Mouse (Mus musculus): ENCODE results near the gene Cdh22.

Cdh22 gene

DNA sequence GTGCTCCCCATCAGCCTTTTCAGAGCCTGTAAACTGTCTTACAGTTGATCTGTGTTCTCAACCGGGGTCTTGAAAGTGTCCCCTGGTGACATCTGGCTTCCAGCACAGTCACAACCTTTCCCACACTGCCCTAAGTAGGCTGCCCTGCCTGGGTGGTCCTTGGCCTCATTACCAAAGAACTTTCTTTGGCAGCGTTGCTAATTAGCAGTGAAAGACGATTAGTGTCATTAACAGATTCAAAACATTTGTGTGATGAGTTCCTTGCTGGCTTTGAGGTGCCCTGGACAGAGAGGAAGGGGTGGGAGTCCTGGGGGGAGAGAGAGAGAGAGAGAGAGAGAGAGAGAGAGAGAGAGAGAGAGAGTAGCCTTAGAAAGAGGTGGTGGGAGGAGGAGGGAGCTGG lies 14.3 kb upstream of the Cdh22 start:
- no peak for DNase-seq (ENCODE audit: low spot score)

DNA sequence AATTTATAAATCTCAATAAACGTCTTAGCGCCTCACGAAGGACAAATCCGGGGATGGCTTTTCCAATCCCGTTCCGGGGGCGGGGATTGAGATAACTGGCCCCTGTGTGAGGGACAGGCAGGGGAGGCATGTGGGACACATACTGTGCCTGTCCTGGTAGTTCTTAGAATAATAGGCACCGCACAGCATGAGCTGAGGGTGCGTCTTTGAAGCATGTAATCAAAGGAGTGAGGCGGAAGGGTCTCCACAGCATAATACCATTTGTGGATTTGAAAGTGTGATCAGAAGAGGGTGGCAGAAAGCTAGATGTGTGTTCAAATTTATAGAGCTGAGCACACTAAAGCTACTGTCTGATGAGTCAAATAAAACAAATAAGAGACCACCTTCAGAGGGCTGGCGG lies 11.7 kb upstream of the Cdh22 start:
- DNase-seq (ENCODE audit: low spot score), result no peak

DNA sequence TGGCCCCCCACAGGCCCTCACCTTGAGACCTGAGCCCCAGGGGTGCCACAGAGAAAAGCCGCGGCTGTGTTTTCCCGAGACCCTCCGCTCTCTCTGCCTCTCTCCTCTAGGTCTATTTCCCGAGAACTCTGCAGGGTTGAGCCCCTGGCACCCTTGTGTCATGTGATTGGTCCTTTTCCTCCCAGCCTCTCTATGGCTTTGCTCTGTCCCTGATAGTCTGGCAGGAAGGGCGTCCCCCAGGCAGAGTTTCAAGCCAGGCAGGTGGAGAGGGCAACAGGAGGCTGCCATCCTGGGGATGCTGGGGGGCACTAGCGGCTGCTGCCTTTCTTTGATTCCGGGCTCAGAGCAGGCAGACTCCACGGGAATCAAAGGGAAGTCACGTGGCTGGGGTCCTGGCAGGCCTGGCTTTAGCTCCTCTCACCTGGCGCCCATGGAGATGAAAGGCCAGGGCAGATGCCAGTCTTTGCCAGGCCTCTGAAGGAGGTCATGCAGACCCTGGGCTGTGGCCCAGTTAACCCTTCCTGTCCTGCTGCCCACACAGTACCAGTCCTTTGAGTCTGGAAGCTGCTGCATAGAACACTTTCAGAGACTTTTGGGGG lies 8.6 kb upstream of the Cdh22 start:
- no peak for DNase-seq (ENCODE audit: low spot score)

DNA sequence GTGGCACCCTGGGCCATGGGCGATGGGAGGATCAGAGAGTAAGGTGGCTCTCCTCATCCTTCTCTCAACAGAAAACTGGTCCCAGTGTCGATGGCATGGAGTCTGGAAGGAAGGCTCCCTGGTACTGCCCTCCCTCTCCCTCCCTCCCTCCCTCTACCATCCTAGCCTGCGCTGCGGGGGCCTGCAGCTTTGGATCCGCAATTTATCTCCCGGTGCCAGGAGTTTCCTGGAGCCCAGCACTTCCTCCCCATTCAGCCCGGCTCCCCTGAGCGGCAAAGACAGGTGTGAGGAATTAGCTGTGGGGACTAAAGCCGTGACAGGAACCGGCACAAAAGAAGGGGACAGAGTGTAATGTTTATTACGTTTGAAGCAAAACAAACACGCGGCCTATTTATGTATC lies 7.9 kb upstream of the Cdh22 start:
- DNase-seq (ENCODE audit: low spot score), result no peak

DNA sequence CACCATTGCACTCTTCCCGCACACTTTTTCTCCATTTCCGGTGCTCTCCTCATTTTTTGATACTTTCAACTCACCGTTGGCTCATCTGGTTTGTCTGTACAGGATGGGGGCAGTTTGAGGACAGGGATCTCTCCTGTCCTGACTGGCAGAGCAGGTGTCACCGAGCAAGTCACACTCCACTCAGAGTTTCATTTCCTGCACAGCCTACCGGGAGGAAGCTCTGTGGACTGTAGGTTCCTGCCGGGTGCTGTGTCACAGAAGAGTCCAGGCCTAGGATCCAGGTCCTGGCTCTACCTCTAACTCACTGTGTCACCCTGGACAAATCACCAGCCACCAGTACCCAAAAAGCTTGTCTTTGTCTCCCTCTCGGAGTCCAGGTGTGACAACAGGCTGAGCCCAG lies 7.1 kb upstream of the Cdh22 start:
- DNase-seq (ENCODE audit: low spot score), result no peak

DNA sequence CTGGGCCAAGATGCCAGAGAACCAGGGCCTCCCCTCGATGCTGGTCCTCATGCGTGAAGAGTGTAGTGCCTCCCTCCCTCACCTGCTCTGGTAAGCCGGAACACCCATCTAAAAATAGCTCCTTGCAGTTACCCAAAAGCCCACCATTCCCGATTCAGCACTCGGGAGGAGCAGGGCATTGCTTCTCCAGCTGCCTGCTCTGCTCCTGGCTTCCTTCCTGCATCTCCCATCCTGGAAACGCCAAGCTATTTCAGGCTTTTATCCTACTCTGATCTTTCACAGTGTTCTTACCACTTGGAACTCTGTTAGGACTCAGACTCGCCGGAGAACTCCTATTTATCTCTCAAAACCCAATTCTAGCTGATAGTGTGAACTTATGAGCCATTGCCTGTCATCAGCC lies 5.7 kb upstream of the Cdh22 start:
- no peak for DNase-seq (ENCODE audit: low spot score)

DNA sequence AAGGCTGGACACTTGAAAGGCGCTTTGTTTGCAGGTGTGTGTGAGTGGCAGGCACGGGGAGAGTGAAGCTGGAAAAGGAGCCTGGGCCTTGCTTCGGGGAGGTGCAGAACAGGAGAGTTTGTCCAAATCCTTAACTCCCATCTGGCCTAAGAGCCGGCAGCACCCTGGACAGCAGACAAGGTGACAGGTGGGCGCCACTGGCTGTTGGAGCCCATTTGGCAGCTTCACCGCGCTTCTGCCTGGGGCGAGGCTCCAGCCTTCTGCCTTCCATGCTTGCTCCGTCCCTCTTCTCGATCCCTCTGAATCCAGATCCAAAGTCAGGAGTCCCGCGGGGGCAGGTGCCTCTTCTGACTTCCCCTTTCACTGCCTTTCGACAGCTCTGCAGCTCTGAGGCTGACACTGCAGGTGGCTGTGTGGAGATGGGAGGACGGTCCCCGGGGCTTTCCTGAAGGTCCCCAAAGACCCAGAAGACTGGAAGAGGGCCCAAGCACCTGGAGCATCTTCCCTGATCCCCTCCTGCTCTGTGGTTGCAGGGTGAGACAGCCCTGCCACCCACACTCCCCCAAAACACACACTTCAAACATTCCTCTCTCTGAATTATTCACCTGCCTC lies 5.0 kb upstream of the Cdh22 start:
- no peak for DNase-seq (ENCODE audit: low spot score)

DNA sequence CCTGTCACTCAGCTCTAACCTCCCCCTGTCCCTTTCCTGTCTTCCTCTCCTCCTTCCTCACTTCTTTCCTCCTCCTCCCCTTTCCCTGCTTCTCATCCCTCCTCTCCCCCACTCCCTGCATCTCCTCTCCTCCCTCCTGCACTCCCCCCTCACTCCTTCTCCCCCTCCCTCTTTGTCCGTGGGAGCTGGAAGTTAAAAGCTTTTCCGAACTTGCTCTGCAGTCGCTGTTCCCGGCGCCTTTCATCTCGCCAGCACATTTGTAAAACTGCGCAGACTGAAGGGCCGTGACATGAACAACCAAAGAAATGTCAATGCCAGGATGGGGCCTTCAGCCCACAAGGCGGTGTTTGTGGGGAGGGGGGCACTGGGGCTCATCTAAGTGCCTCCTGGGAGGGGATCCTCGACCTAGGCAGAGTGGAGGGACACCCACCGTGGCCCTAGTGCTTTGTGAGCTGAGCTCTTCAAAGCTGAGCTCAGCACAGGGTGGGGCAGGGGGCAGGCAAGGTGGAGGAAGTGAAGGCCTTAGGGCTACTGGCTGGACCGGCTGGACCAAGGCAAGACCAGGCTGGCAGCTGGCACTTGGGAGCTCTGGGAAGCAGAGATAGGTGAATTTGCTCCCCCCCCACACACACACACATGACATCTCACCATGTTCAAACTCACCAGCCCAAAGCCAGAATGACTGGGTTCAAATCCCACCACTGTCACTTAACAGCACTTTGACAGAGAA lies 3.9 kb upstream of the Cdh22 start:
- no peak for DNase-seq (ENCODE audit: low spot score)

DNA sequence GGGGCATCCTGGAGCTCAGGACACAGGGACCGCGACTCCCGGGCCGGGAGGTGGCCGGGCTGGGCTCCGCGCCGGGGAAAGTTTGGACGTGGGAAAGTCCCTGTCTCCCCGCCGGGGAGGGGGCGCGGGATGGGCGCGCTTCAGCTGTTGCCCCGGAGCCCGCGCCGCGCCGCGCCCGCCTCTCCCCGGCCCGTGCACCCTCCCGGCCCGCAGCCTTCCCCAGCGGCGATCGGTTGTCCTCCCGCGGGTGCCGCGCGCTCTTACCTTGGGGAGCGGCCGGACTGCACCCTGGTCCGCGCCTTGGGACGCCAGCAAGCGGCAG lies 401 bp downstream of the Cdh22 start:
- DNase-seq (ENCODE audit: low spot score), result peak; percentile 19

DNA sequence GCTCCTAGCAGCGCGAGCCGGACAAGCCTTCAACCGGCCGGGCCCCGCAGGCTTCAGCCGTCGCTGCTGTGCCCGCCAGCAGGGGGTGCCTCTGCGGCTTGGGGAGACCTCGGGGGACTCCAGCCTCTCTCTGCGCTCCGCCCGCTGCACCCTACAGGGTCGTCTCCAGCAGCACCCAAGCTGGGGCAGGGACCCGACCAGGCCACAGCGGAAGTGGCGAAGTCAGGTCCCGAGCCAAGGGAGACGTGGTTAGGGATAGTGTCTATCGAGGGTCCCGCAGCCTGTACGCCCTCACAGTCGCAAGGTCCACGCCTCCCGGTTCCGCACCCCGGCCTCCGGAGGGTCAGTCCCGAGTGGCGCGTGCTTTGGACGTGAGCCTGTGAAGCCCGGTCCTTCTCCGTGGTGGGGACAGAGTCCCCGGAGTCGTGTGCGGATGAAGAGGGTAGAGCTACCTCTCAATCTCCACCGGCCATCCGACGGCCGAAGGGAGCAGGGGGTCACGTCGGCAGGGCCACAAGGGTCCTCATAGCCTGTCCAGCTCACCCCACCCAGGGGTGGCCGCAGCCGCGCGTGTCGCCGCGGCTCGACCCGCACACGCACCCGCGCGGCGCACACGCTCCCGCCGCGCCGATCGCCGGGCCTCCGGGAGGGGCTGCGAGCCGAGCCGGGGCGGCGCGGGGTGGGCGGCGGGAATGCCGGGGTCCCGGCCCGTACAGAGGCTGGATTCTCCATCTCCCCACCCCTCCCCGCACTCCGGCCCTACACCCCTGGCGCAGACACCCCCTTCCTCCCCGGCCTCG lies 962 bp downstream of the Cdh22 start:
- DNase-seq (ENCODE audit: low spot score), result peak; percentile 27

DNA sequence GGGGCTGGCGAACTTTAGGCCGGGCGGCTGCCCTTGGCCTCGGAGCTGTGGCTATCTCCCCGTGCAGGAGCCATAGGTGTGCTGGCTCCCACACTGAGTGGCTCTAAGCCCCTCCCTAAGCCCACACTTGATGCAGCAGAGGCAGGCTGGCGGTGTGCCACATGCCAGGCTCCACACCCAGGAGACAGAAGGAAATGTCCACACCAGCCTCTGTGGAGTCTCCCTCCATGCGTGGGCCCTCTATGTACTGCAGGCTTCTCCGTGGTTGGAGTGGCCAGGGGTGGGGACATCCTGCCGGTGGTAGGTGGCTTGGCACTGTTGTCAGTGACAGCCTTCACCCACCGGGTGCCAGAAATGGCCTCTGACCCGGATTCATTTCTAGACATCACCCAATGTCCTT lies 5.6 kb downstream of the Cdh22 start:
- no peak for DNase-seq (ENCODE audit: low spot score)

DNA sequence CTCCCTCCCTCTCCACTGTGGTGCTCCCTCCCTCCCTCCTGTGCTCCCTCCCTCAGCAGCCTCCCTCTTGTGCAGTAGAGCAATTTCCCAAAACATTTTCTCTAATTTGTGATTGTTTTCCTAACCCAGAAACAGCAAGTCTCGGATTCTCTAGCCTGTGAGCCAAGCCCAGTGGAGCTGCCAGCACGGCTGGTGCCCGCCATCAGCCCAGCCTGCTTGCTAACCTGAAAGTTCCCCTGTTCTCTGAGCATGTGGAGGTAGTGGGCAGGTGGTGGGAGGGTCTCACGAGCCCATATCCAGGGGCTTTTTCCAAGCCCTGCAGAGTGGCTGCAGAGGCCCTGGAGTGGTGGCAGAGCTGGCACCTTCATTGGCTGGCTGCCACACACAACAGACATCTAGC lies 10.8 kb downstream of the Cdh22 start:
- no peak for DNase-seq (ENCODE audit: low spot score)

DNA sequence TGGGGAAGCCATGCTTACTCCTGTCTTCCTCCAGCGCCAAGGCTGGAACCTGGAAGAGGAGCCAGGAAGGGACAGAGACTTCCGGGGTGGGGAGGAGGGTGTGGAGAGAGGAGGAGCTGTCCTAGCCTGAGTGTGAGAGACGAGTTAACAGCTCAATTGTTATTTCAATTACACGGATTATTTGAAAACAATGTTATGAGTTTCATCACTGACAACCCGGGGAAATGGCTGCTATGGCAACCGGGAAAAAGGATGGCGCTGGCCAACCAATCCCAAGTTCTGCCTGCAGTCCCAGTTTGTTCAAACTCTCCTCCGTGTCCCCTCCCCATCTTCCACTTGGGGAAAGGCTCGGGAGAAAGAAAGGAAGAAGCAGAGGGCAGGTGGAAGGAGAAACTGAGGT lies 12.7 kb downstream of the Cdh22 start:
- no peak for DNase-seq (ENCODE audit: low spot score)

DNA sequence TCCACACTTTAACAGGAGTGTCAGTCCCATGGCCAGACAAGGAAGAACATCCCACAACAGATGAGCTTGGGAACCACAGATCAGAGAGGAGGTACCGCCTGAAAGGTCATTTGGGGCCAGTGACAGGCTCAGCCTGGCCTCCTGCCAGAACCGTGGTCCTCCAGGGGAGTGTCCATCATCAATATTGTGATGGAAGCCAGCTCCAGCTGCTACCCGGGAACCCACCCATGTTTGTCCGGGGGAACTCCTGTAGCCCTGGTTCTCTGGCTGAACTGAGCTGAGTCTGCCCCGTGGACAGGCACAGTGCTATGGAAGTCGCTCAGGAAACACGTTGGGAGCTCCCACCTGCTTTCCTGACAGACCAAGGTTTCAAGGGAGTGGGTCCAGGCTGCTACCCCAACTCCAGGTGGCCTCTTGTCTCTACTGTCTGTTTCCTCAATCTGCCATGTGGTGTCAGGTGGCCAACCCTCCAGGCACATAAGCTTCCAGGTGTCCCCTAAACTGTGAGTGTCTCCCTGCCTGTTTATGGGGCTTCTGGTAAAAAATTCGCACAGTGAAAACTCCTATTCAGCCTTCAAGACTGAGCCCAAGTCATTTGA lies 14.2 kb downstream of the Cdh22 start:
- DNase-seq (ENCODE audit: low spot score), result no peak

DNA sequence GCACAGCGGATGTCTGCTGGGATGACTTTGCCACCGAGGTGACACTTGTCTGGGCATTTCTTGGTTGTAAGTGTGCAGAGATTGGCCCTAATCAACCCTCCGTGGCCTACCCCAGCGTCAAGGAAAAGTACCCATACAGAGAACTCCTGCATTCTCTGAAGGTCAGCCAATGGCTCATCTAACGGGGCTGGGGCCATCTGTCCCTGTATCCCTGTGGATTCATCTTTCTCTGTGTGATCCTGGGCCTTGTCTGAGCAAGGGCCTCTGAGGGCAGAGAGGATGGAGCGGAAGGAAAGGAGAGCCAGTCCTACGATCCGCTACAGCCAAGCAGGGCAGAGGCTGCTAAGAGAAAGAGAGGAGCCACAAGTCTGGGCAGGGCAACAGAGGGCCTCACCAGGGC lies 15.7 kb downstream of the Cdh22 start:
- DNase-seq (ENCODE audit: low spot score), result no peak

DNA sequence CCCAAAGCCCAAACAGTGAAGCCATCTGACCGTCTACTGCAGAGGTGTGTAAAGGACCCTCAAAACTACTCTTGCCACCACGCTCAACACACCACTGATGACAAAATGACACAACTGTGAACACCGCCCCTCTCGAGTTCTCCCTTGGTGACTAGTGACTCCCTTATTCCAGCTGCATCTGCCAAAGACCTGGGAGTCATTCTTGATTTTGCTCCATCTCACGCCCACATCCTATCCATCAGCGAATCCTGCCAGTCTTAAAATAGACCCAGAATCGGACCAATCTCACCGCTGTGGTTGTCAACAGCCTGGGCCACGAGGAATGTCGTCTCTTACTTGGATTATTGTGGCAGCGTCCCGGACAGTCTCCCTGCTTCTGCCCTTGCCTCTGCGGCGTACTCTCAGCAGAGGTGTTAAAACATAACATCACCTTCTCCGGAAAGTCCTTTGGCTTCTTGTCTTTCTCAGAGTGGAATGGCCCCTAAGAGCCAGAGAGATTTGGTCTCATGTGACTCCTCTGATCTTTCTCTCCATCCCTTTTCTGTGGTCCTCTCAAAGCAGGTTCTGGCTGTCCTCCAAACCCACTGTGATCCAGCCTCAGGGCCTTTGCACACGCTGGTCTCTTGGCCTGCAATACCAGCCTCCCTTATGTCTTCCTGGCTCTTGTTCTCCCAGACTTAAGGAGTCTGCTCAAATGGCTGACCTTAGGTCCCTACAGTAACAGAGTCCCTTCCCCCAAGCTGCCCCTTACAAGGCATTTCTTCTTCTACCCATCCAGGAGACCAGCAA lies 17.1 kb downstream of the Cdh22 start:
- no peak for DNase-seq (ENCODE audit: low spot score)

DNA sequence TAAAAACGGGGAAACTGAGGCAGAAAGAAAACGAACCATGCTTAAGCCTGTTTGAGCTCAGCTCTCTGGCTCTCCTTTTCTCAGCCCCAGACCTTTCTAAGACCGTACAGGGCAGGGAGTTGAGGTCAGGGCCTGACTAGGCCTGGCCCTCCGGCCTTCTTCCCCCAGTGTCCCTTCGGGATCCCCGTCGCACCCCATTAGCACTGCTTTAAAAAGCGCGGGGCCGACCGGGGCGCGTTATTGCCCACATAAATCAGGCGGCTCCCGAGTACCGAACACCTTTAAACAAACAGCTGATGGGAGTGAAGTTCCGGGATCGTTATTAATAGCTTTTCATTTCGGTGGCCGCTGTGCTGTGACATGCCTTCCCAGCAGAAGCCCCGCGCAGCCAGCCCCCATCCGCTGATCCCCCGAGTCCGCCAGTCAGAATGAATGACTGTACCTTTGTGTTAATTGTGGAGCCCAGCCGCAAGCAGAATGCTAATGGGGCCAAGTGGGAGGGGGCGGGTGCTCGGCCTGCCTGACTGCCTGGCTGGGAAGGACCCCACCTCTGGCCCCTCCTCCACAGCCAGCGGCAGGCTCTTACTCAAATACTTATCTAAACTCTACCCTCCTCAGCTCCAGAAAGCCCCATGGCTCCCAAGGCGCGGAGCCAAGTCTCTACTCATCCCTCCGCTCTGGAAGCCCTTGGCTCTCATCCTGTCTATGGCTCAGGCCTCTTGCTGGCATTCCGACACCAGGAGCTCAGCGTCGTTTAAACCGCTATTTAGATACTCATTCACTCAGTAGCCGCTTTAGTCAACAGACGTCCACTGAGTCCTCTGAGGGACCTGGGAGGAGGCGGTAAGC lies 19.3 kb downstream of the Cdh22 start:
- no peak for DNase-seq (ENCODE audit: low spot score)

DNA sequence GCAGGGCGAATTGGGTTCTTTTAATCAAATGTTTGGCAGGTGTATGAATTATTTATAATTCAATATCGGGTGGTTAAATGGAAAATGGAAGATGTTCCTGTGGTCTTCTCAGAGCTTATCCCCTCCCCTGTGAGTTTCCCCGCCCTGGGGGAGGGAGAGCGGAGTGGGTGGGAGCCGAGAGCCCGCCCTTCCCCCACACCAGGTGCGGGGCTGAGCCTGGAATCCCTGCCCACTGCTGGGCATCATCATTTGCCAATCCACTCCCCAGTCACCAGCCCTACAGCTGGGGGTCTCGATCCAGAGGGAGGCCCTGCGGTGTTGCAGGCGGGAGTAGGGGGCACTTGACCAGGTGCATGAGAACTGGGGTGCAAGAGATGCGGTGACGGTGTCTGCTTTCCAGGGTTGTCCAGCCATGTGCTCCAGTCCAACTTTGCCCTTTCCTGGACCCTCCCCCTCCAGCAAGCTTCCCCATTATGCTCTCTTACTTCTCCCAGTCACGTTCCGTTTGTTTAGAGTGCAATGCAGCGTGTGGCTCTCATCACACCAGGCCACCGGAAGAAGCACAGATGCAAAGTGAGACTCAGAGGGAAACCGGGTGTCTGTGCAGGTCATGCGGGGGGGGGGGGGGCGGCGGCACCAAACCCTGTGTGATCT lies 23.1 kb downstream of the Cdh22 start:
- DNase-seq (ENCODE audit: low spot score), result no peak

DNA sequence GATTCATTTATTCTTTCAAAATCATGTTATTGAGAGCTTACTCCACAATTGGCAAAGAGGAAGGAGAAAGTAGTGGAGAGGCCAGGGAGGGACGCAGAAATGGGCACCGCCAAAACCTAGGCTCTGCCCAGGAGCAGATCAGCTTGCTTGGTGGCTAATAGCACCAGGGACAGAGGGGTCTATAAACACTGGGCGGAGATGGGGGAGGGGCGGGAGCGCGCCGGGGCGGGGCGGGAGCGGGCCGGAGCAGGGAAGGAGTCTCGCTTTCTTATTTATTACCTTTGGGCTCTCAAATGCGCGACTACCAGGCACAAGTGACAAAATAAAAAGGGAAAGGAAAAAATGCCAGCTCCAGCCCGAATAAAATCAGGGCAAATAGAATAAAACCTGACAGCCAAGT lies 23.7 kb downstream of the Cdh22 start:
- no peak for DNase-seq (ENCODE audit: low spot score)

DNA sequence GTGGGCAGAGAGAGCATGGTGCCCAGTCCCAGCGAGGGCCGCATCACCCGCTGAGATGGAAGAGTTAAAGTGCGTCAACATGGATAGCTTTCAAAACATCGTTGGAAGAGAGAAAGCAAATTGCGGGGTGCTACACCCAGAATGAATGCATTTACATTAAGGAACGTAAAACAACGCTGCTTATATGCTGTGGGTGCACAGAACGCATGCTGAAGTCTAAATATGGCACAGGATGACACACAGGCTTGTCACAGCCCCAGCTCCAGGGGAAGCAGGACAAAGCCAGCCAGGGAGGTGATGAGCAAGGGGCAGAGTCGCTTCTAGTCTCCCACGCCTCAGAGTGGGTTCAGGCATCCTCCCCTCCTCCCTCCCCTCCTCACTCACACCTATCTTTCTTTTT lies 27.0 kb downstream of the Cdh22 start:
- DNase-seq (ENCODE audit: low spot score), result no peak
